Mouse (Mus musculus): Measurements from ENCODE around the gene Opcml.

DNA sequence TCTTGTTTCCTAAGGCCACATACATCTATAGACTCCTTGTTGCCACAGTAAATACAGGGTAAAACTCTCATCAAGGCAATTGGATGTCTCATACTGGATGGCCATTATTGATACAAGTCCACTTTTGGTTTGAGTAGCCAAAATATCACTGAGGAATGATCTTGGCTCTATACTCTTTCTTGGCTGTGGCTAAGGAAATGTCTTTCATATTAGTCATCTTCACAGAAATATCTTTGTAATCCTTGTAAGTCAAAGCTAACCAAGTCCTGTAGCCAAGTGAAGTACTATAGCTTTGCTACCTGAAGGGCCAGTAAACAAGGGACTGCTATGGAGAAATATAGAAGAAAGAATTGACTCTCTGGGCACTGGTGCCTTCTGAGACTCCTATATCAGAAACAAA, 192.0 kb downstream of the Opcml start:
- TF ChIP-seq CTCF (IDR thresholded peaks at IDR 0.05; ENCODE audit: low read depth, low read length): no peak
- no peak for TF ChIP-seq POLR2A (IDR thresholded peaks at IDR 0.05; ENCODE audit: borderline replicate concordance, low read depth, low read length)

Data from bone marrow macrophage, adult 2 months (primary cell).